Mouse (Mus musculus): ENCODE measurements around the gene Prkn. TPM values are rescaled to one million over a fixed set of nuclear protein-coding genes. Genes with fewer than 3 reads are reported as not detected.

Prkn gene
- polyA plus RNA-seq, 1 experiment from 2014 or later, result 1.00 TPM

- DNase-seq, result no peak
- no peak overlapping the region for H3K9ac ChIP-seq (replicated peaks)
- H3K27me3 ChIP-seq (ENCODE audit: insufficient read depth, low read length), result no peaks in the 10 kb centered on the region
- no peaks in the 10 kb centered on the region for H3K36me3 ChIP-seq (replicated peaks; ENCODE audit: insufficient read depth, low read length)
- no peak overlapping the region for H3K27ac ChIP-seq (ENCODE audit: low read depth)
- H3K4me2 ChIP-seq (ENCODE audit: low read depth, low read length), result no peak overlapping the region
- 71% methylated on average over 10 of the region's 10 CpGs for whole genome bisulfite sequencing (ENCODE audit: insufficient replicate concordance)
- no peaks in the 10 kb centered on the region for H3K4me1 ChIP-seq (ENCODE audit: insufficient read depth)
- no peak for ATAC-seq
- no peaks in the 10 kb centered on the region for H3K9me3 ChIP-seq (ENCODE audit: low read length)
- no peak for TF ChIP-seq EP300 (IDR thresholded peaks at IDR 0.05; ENCODE audit: low read depth)
- TF ChIP-seq CTCF (IDR thresholded peaks at IDR 0.05; ENCODE audit: low read depth), result no peak
- H3K4me3 ChIP-seq (ENCODE audit: low read depth, low read length), result no peak overlapping the region
Observed at GRCm38 (mm10) chr17:10959066-10959864, 119.1 kb downstream of the Prkn start.

- Histone ChIP-seq H3K4me1 (ENCODE audit: insufficient read depth) (no peaks in the 10 kb centered on the region), H3K4me3 (ENCODE audit: low read depth, low read length) (no peak overlapping the region), H3K27ac (ENCODE audit: low read depth) (no peak overlapping the region), H3K4me2 (ENCODE audit: low read depth, low read length) (no peak overlapping the region), H3K27me3 (ENCODE audit: insufficient read depth, low read length) (no peaks in the 10 kb centered on the region), H3K9me3 (ENCODE audit: low read length) (no peaks in the 10 kb centered on the region), H3K36me3 (replicated peaks; ENCODE audit: insufficient read depth, low read length) (no peaks in the 10 kb centered on the region), H3K9ac (replicated peaks) (no peak overlapping the region)
- TF ChIP-seq EP300 (IDR thresholded peaks at IDR 0.05; ENCODE audit: low read depth) (no peak), CTCF (IDR thresholded peaks at IDR 0.05; ENCODE audit: low read depth) (no peak)
- WGBS (ENCODE audit: insufficient replicate concordance), result 81% methylated on average over 5 of the region's 5 CpGs
- DNase-seq, result no peak
- no peak for ATAC-seq
Observed at GRCm38 (mm10) chr17:10962151-10962550, 122.0 kb downstream of the Prkn start.

DNA sequence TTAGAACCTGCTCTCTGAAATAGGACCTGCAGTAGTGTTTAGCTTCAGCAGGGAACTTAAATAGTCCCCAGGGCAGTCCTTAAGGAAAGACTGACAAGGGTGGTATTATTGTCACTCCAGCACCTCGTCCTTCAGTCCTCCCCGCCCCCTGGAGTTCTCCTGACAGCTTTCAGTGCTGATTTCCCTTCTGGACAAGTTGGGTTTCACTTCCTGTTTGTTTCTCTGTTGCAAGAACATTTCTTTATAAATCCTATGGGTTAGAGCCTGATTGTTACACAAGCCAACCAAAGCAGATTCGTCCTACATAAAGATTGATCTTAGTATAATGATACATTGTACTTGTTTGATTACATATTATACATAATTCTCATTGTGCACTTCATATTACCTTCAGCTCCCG is 142.0 kb downstream of the Prkn start:
- no peak for DNase-seq

GRCm38 (mm10) chr17:10987040-10987439 is 146.9 kb downstream of the Prkn start:
- Histone ChIP-seq H3K4me1 (ENCODE audit: insufficient read depth) (no peaks in the 10 kb centered on the region), H3K9ac (replicated peaks) (no peak overlapping the region), H3K9me3 (ENCODE audit: low read length) (no peaks in the 10 kb centered on the region), H3K36me3 (replicated peaks; ENCODE audit: insufficient read depth, low read length) (no peaks in the 10 kb centered on the region), H3K27me3 (ENCODE audit: insufficient read depth, low read length) (no peaks in the 10 kb centered on the region), H3K27ac (ENCODE audit: low read depth) (no peak overlapping the region), H3K4me2 (ENCODE audit: low read depth, low read length) (no peak overlapping the region), H3K4me3 (ENCODE audit: low read depth, low read length) (no peak overlapping the region)
- WGBS (ENCODE audit: insufficient replicate concordance), result 75% methylated on average over 4 of the region's 4 CpGs
- no peak for DNase-seq
- TF ChIP-seq CTCF (IDR thresholded peaks at IDR 0.05; ENCODE audit: low read depth) (no peak), EP300 (IDR thresholded peaks at IDR 0.05; ENCODE audit: low read depth) (no peak)
- no peak for ATAC-seq

More for the DNA sequence above, 142.0 kb downstream of the Prkn start:
- 48% methylated on average over 4 of the region's 4 CpGs for WGBS (ENCODE audit: insufficient replicate concordance)
- no peaks in the 10 kb centered on the region for H3K9me3 ChIP-seq (ENCODE audit: low read length)
- H3K4me3 ChIP-seq (ENCODE audit: low read depth, low read length), result no peak overlapping the region
- no peak for TF ChIP-seq CTCF (IDR thresholded peaks at IDR 0.05; ENCODE audit: low read depth)
- TF ChIP-seq EP300 (IDR thresholded peaks at IDR 0.05; ENCODE audit: low read depth), result no peak
- no peaks in the 10 kb centered on the region for H3K36me3 ChIP-seq (replicated peaks; ENCODE audit: insufficient read depth, low read length)
- no peak overlapping the region for H3K4me2 ChIP-seq (ENCODE audit: low read depth, low read length)
- H3K27me3 ChIP-seq (ENCODE audit: insufficient read depth, low read length), result no peaks in the 10 kb centered on the region
- no peak overlapping the region for H3K9ac ChIP-seq (replicated peaks)
- ATAC-seq, result no peak
- H3K27ac ChIP-seq (ENCODE audit: low read depth), result no peak overlapping the region
- no peaks in the 10 kb centered on the region for H3K4me1 ChIP-seq (ENCODE audit: insufficient read depth)

- H3K36me3 ChIP-seq (replicated peaks; ENCODE audit: insufficient read depth, low read length), result no peaks in the 10 kb centered on the region
- DNase-seq (no peak), ATAC-seq (no peak)
- H3K4me3 ChIP-seq (ENCODE audit: low read depth, low read length), result no peak overlapping the region
- TF ChIP-seq CTCF (IDR thresholded peaks at IDR 0.05; ENCODE audit: low read depth) (no peak), EP300 (IDR thresholded peaks at IDR 0.05; ENCODE audit: low read depth) (no peak)
- H3K4me2 ChIP-seq (ENCODE audit: low read depth, low read length), result no peak overlapping the region
- no peak overlapping the region for H3K9ac ChIP-seq (replicated peaks)
- no peaks in the 10 kb centered on the region for H3K9me3 ChIP-seq (ENCODE audit: low read length)
- H3K27ac ChIP-seq (ENCODE audit: low read depth), result no peak overlapping the region
- no peaks in the 10 kb centered on the region for H3K27me3 ChIP-seq (ENCODE audit: insufficient read depth, low read length)
- no peaks in the 10 kb centered on the region for H3K4me1 ChIP-seq (ENCODE audit: insufficient read depth)
- WGBS (ENCODE audit: insufficient replicate concordance), result 76% methylated on average over 5 of the region's 5 CpGs
Observed at GRCm38 (mm10) chr17:10997291-10997690, 157.1 kb downstream of the Prkn start.

DNA sequence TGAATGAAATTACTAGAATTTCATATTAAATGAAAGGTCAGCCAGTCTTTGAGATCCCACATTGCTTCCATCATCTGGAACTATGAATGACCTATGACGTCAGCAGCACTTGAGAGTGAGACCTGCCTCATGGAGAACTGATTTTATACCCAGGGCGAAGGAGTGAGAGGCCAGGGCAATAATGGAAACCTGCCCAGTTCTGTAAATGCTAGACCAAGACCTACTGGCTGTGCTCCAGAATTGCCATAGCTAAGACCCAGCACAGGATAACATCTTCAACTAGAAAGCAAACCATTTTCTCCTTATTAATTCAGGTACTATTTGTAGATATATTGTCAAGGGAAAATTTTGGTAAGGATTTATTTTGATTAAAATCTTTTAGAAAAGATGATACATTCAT is 183.2 kb downstream of the Prkn start:
- H3K9me3 ChIP-seq (ENCODE audit: low read length), result no peaks in the 10 kb centered on the region
- H3K27me3 ChIP-seq (ENCODE audit: insufficient read depth, low read length), result no peaks in the 10 kb centered on the region
- no peak for ATAC-seq
- no peak for DNase-seq
- H3K4me2 ChIP-seq (ENCODE audit: low read depth, low read length), result no peak overlapping the region
- H3K36me3 ChIP-seq (replicated peaks; ENCODE audit: insufficient read depth, low read length), result no peaks in the 10 kb centered on the region
- H3K4me3 ChIP-seq (ENCODE audit: low read depth, low read length), result no peak overlapping the region
- no peak for TF ChIP-seq EP300 (IDR thresholded peaks at IDR 0.05; ENCODE audit: low read depth)
- TF ChIP-seq CTCF (IDR thresholded peaks at IDR 0.05; ENCODE audit: low read depth), result no peak
- H3K27ac ChIP-seq (ENCODE audit: low read depth), result no peak overlapping the region
- H3K9ac ChIP-seq (replicated peaks), result no peak overlapping the region
- WGBS (ENCODE audit: insufficient replicate concordance), result 72% methylated on average over 2 of the region's 2 CpGs
- H3K4me1 ChIP-seq (ENCODE audit: insufficient read depth), result no peaks in the 10 kb centered on the region
